Mouse (Mus musculus): Measurements from ENCODE around the gene D630039A03Rik.

Gene D630039A03Rik

GRCm38 (mm10) chr4:57927464-57928205, 11.5 kb upstream of the D630039A03Rik start:
- DNase-seq (ENCODE audit: low spot score): no peak

- no peak for DNase-seq (ENCODE audit: low spot score)
These were observed 8.5 kb upstream of the D630039A03Rik start for GRCm38 (mm10) chr4:57924556-57925071.

GRCm38 (mm10) chr4:57922171-57922570, 6.1 kb upstream of the D630039A03Rik start:
- DNase-seq (ENCODE audit: low spot score): no peak

- no peak for DNase-seq (ENCODE audit: low spot score)
These were observed 4.4 kb upstream of the D630039A03Rik start for GRCm38 (mm10) chr4:57920522-57920921.

- no peak for DNase-seq (ENCODE audit: low spot score)
These were observed 3.7 kb upstream of the D630039A03Rik start for GRCm38 (mm10) chr4:57919494-57920423.

GRCm38 (mm10) chr4:57916711-57917110, 614 bp upstream of the D630039A03Rik start:
- DNase-seq (ENCODE audit: low spot score): no peak

GRCm38 (mm10) chr4:57915216-57915965, 706 bp downstream of the D630039A03Rik start:
- DNase-seq (ENCODE audit: low spot score): peak; percentile 35

- no peak for DNase-seq (ENCODE audit: low spot score)
These were observed 1.6 kb downstream of the D630039A03Rik start for GRCm38 (mm10) chr4:57914193-57915190.

- no peak for DNase-seq (ENCODE audit: low spot score)
These were observed 3.1 kb downstream of the D630039A03Rik start for GRCm38 (mm10) chr4:57913021-57913420.

- DNase-seq (ENCODE audit: low spot score): no peak
These were observed 7.2 kb downstream of the D630039A03Rik start for GRCm38 (mm10) chr4:57908860-57909259.

GRCm38 (mm10) chr4:57906708-57907107, 9.4 kb downstream of the D630039A03Rik start:
- no peak for DNase-seq (ENCODE audit: low spot score)

- no peak for DNase-seq (ENCODE audit: low spot score)
These were observed 11.5 kb downstream of the D630039A03Rik start for GRCm38 (mm10) chr4:57904638-57905037.

GRCm38 (mm10) chr4:57904211-57904610, 11.9 kb downstream of the D630039A03Rik start:
- DNase-seq (ENCODE audit: low spot score): no peak

GRCm38 (mm10) chr4:57902619-57903018, 13.5 kb downstream of the D630039A03Rik start:
- DNase-seq (ENCODE audit: low spot score): no peak

GRCm38 (mm10) chr4:57901210-57901609, 14.9 kb downstream of the D630039A03Rik start:
- DNase-seq (ENCODE audit: low spot score): no peak

- DNase-seq (ENCODE audit: low spot score): no peak
These were observed 19.5 kb downstream of the D630039A03Rik start for GRCm38 (mm10) chr4:57896631-57897030.

- no peak for DNase-seq (ENCODE audit: low spot score)
These were observed 20.2 kb downstream of the D630039A03Rik start for GRCm38 (mm10) chr4:57895902-57896301.

GRCm38 (mm10) chr4:57895140-57895539, 21.0 kb downstream of the D630039A03Rik start:
- DNase-seq (ENCODE audit: low spot score): no peak

- no peak for DNase-seq (ENCODE audit: low spot score)
These were observed 24.0 kb downstream of the D630039A03Rik start for GRCm38 (mm10) chr4:57892001-57892586.

- DNase-seq (ENCODE audit: low spot score): no peak
These were observed 26.3 kb downstream of the D630039A03Rik start for GRCm38 (mm10) chr4:57889773-57890172.
